Mouse (Mus musculus) common myeloid progenitor, adult 5-6 weeks (primary cell): ENCODE data around the gene Gm4707. TPM values are rescaled to one million over a fixed set of nuclear protein-coding genes. Genes with fewer than 3 reads are reported as not detected.
"Not testable (repeated sequence)": the region's sequence is repeated elsewhere in the genome, so short reads cannot be mapped to it uniquely, and the experiment has no call there.

Experiments
- ATAC-seq: replicated peaks from 2 replicates; pipeline ENCODE4 v1.8.0; 2016; ENCODE audit warnings: low read depth, mild to moderate bottlenecking, moderate TSS enrichment, inconsistent platforms; ENCODE audit not compliant: poor library complexity, severe bottlenecking
- total RNA-seq: library from RNA; stranded (forward); fragments of 200-1000, 187-1606 nt; gene quantifications from 2 replicates; pipeline ENCODE4 v1.2.3, GENCODE M21; 2017

Gm4707 gene
- total RNA-seq, result 3.0 and 6.5 TPM in 2 replicates

- no peak for ATAC-seq
These were observed at the start of gene Gm4707 for GRCm38 (mm10) chr17:71459818-71460217. TSS of gene Gm4707 (minus strand) at chr17:71459918.

- ATAC-seq, result no peak
These were observed 47.1 kb upstream of the Gm4707 start for GRCm38 (mm10) chr17:71506832-71507231.

GRCm38 (mm10) chr17:71495784-71496183, 36.1 kb upstream of the Gm4707 start:
- no peak for ATAC-seq

GRCm38 (mm10) chr17:71491332-71491686, 31.6 kb upstream of the Gm4707 start:
- no peak for ATAC-seq

GRCm38 (mm10) chr17:71490666-71491331, 31.1 kb upstream of the Gm4707 start:
- peak; percentile 46 for ATAC-seq

- peak; percentile 65 for ATAC-seq
These were observed 30.2 kb upstream of the Gm4707 start for GRCm38 (mm10) chr17:71489703-71490461.

- ATAC-seq, result peak; percentile 54
These were observed 26.6 kb upstream of the Gm4707 start for GRCm38 (mm10) chr17:71486231-71486851.

- ATAC-seq, result peak; percentile 65
These were observed 26.1 kb upstream of the Gm4707 start for GRCm38 (mm10) chr17:71485791-71486230.

GRCm38 (mm10) chr17:71484711-71485110, 25.0 kb upstream of the Gm4707 start:
- ATAC-seq, result no peak

GRCm38 (mm10) chr17:71483418-71484060, 23.8 kb upstream of the Gm4707 start:
- ATAC-seq, result no peak

GRCm38 (mm10) chr17:71479381-71479901, 19.7 kb upstream of the Gm4707 start:
- ATAC-seq, result no peak; the same call in 1 of the 2 replicates

- ATAC-seq, result no peak
These were observed 17.8 kb upstream of the Gm4707 start for GRCm38 (mm10) chr17:71477481-71477880.

- ATAC-seq, result no peak
These were observed 16.8 kb upstream of the Gm4707 start for GRCm38 (mm10) chr17:71476346-71477020.

- peak; percentile 38 for ATAC-seq
These were observed 16.0 kb upstream of the Gm4707 start for GRCm38 (mm10) chr17:71475705-71476089.

- peak; percentile 92 for ATAC-seq
These were observed 15.3 kb upstream of the Gm4707 start, which contains the start of gene Smchd1 for GRCm38 (mm10) chr17:71474762-71475704. TSS of gene Smchd1 (minus strand) at chr17:71475343.

GRCm38 (mm10) chr17:71474128-71474527, 14.4 kb upstream of the Gm4707 start:
- no peak for ATAC-seq

- ATAC-seq, result no peak
These were observed 11.5 kb upstream of the Gm4707 start for GRCm38 (mm10) chr17:71471261-71471660.

- ATAC-seq, result no peak
These were observed 594 bp upstream of the Gm4707 start for GRCm38 (mm10) chr17:71460312-71460711.

- ATAC-seq, result not testable (repeated sequence)
These were observed 2.4 kb downstream of the Gm4707 start for GRCm38 (mm10) chr17:71457361-71457760.
